Mouse (Mus musculus) gastrocnemius, adult 8-10 months (tissue): Measurements from ENCODE around the gene Dip2c. TPM values are rescaled to one million over a fixed set of nuclear protein-coding genes. Genes with fewer than 3 reads are reported as not detected.

ENCODE experiments used
- DNase-seq, 2 experiments: peaks; one replicate each; pipeline ENCODE4 v3.0.0; 2022; ENCODE audit warnings: low spot score in 2 of 2
- total RNA-seq, 4 experiments: library from RNA; stranded (reverse); gene quantifications; 2 replicates each; pipeline ENCODE4 v1.2.4; 2022

Gene Dip2c
- total RNA-seq, 4 experiments from 2014 or later = 10.2 to 12.3 (median 11.7) TPM

GRCm38 (mm10) chr13:9329307-9329915 lies 53.1 kb downstream of the Dip2c start:
- peak in 1 of 2 experiments; percentile 3 for DNase-seq

- no peak for DNase-seq
These were observed 56.9 kb downstream of the Dip2c start for GRCm38 (mm10) chr13:9333187-9333586.

- no peak for DNase-seq
These were observed 64.0 kb downstream of the Dip2c start for GRCm38 (mm10) chr13:9340293-9340692.

- no peak for DNase-seq
These were observed 66.4 kb downstream of the Dip2c start for GRCm38 (mm10) chr13:9342696-9343095.

- DNase-seq = no peak
These were observed 71.1 kb downstream of the Dip2c start for GRCm38 (mm10) chr13:9347448-9347847.

- peak; percentile 33 to 40 for DNase-seq
These were observed 74.3 kb downstream of the Dip2c start for GRCm38 (mm10) chr13:9350670-9351069.

- DNase-seq = no peak
These were observed 77.6 kb downstream of the Dip2c start for GRCm38 (mm10) chr13:9353890-9354289.

- DNase-seq = no peak
These were observed 79.0 kb downstream of the Dip2c start for GRCm38 (mm10) chr13:9355331-9355730.

- DNase-seq = no peak
These were observed 85.1 kb downstream of the Dip2c start for GRCm38 (mm10) chr13:9361457-9361856.

GRCm38 (mm10) chr13:9371387-9371786 lies 95.1 kb downstream of the Dip2c start:
- DNase-seq = no peak

- DNase-seq = no peak
These were observed 100.8 kb downstream of the Dip2c start for GRCm38 (mm10) chr13:9377130-9377529.

GRCm38 (mm10) chr13:9380740-9381410 lies 104.5 kb downstream of the Dip2c start:
- no peak for DNase-seq

GRCm38 (mm10) chr13:9388017-9388416 lies 111.7 kb downstream of the Dip2c start:
- DNase-seq = no peak

GRCm38 (mm10) chr13:9389334-9389733 lies 113.0 kb downstream of the Dip2c start:
- no peak for DNase-seq

GRCm38 (mm10) chr13:9390204-9390804 lies 114.0 kb downstream of the Dip2c start:
- no peak for DNase-seq

- DNase-seq = no peak
These were observed 117.1 kb downstream of the Dip2c start for GRCm38 (mm10) chr13:9393470-9393869.

GRCm38 (mm10) chr13:9395286-9395685 lies 119.0 kb downstream of the Dip2c start:
- DNase-seq = no peak

- no peak for DNase-seq
These were observed 122.5 kb downstream of the Dip2c start for GRCm38 (mm10) chr13:9398846-9399245.

GRCm38 (mm10) chr13:9405399-9405798 lies 129.1 kb downstream of the Dip2c start:
- no peak for DNase-seq

- DNase-seq = no peak
These were observed 132.7 kb downstream of the Dip2c start for GRCm38 (mm10) chr13:9408983-9409382.

GRCm38 (mm10) chr13:9418441-9418840 lies 142.1 kb downstream of the Dip2c start:
- DNase-seq = no peak

- no peak for DNase-seq
These were observed 142.9 kb downstream of the Dip2c start for GRCm38 (mm10) chr13:9419213-9419612.

GRCm38 (mm10) chr13:9421949-9422348 lies 145.6 kb downstream of the Dip2c start:
- no peak for DNase-seq
